Mouse (Mus musculus) forebrain, embryonic 11.5 days (tissue): ENCODE measurements around the gene Cntn5. TPM values are rescaled to one million over a fixed set of nuclear protein-coding genes. Genes with fewer than 3 reads are reported as not detected.

Experiments
- ATAC-seq: fragments of 200-750 bp; cut with Nextera tagmentation; replicated peaks from 2 replicates; pipeline ENCODE4 v1.8.0; 2017; ENCODE audit warnings: moderate TSS enrichment; ENCODE audit not compliant: low FRiP score
- DNase-seq: peaks from one replicate; pipeline ENCODE4 v3.0.0-alpha.2; 2017; ENCODE audit warnings: low spot score
- H3K27ac ChIP-seq: fragments of 300-500 bp; sonication (generic); 2 replicates; pipeline ENCODE4 v1.5.1; 2014; ENCODE audit warnings: low read depth, low read length
- H3K27me3 ChIP-seq: fragments of 300-500 bp; sonication (generic); 2 replicates; pipeline ENCODE4 v1.6.1; 2014; ENCODE audit warnings: mild to moderate bottlenecking, low read length, mixed read lengths; ENCODE audit not compliant: control insufficient read depth, insufficient read depth
- H3K36me3 ChIP-seq: fragments of 300-500 bp; sonication (generic); 2 replicates; pipeline ENCODE4 v1.6.1; 2014; ENCODE audit warnings: mild to moderate bottlenecking, low read length, moderate library complexity, mixed read lengths; ENCODE audit not compliant: control insufficient read depth, insufficient read depth
- H3K4me1 ChIP-seq: fragments of 300-500 bp; sonication (generic); replicated peaks from 2 replicates; pipeline ENCODE4 v1.6.1; 2014; ENCODE audit warnings: low read length, mixed read lengths; ENCODE audit not compliant: control insufficient read depth, insufficient read depth
- H3K4me2 ChIP-seq: fragments of 300-500 bp; sonication (generic); 2 replicates; pipeline ENCODE4 v1.6.1; 2014; ENCODE audit warnings: low read depth, mild to moderate bottlenecking, low read length, moderate library complexity, mixed read lengths; ENCODE audit not compliant: severe bottlenecking
- H3K4me3 ChIP-seq: fragments of 300-500 bp; sonication (generic); 2 replicates; pipeline ENCODE4 v1.5.1; 2014; ENCODE audit warnings: low read depth, low read length
- H3K9ac ChIP-seq: fragments of 300-500 bp; sonication (generic); 2 replicates; pipeline ENCODE4 v1.6.1; 2014; ENCODE audit warnings: low read length
- H3K9me3 ChIP-seq: fragments of 300-500 bp; sonication (generic); 2 replicates; pipeline ENCODE4 v1.6.1; 2016; ENCODE audit warnings: low read length, mixed read lengths; ENCODE audit not compliant: control insufficient read depth
- WGBS: fragments of 180-500 bp; shearing (Covaris S2); extraction: QIAGEN DNeasy Blood & Tissue Kit; methylation state at CpG from one replicate; pipeline ENCODE4 v1.1.7; 2014; 5-methylcytosine and 5-hydroxymethylcytosine counted together
- polyA plus RNA-seq: library from polyadenylated mRNA; unstranded; fragments of >200 nt; fragmentation: Nextera tagmentation; extraction: Ambion mirVana; gene quantifications from 2 replicates; pipeline ENCODE4 v1.2.1, GENCODE M21; 2014

Cntn5 gene
- polyA plus RNA-seq, 1 experiment from 2014 or later = 2.4 TPM

DNA sequence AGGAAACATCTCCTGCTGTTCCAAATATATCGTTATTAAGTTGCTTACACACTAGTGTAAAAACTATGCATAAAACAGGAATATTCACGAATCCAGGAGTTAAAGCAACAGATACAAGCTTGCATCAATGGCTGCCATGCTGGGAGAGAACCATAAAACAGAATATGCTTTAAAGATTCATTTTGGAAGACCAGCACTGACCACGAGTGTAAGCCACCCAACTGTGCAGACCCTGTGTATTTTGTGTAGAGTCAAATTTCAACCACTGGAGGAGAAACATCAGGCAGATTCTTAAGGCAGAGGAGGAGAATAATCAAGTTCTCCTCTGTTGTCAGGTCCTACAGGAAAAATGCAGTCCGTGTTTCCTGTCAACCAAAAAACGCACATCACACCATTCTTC is 535.6 kb downstream of the Cntn5 start:
- ATAC-seq (no peak), DNase-seq (no peak)
- 82% methylated on average over 5 of the region's 5 CpGs for WGBS
- Histone ChIP-seq H3K4me3 (no peak overlapping the region), H3K27ac (no peak overlapping the region), H3K9ac (no peak overlapping the region), H3K9me3 (no peaks in the 10 kb centered on the region), H3K4me1 (no peaks in the 10 kb centered on the region), H3K27me3 (no peaks in the 10 kb centered on the region), H3K4me2 (no peak overlapping the region), H3K36me3 (no peaks in the 10 kb centered on the region)

DNA sequence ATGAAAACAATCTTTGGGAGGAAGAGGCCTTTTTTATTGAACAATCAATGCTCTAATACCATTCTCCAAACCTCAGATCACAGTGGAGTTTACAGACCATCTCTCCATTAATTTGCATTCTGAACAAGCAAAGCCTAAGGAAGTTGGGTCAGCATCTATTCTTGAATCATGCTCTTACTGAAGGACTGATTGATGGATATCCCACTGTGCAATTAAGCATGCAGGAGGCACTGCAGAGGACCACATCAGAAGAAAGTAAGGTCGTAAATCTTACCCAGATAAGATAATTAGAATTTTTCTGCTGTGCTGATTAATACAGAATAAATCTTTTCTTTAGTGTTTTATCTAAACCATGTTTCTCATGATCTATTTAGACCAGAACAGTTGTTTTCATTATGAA is 536.2 kb downstream of the Cntn5 start:
- no peak for ATAC-seq
- WGBS = 46% methylated on average over 1 of the region's 1 CpGs

GRCm38 (mm10) chr9:10366246-10366955 is 538.2 kb downstream of the Cntn5 start:
- no peak overlapping the region for H3K9ac ChIP-seq
- no peaks in the 10 kb centered on the region for H3K36me3 ChIP-seq
- H3K9me3 ChIP-seq = no peaks in the 10 kb centered on the region
- H3K4me2 ChIP-seq = no peak overlapping the region
- DNase-seq = no peak
- WGBS = 81% methylated on average over 6 of the region's 6 CpGs
- no peaks in the 10 kb centered on the region for H3K4me1 ChIP-seq
- H3K4me3 ChIP-seq = no peak overlapping the region
- H3K27me3 ChIP-seq = no peaks in the 10 kb centered on the region
- H3K27ac ChIP-seq = no peak overlapping the region
- ATAC-seq = no peak

More for the DNA sequence above, 536.2 kb downstream of the Cntn5 start:
- H3K9ac ChIP-seq = no peak overlapping the region
- no peak for DNase-seq
- H3K4me3 ChIP-seq = no peak overlapping the region
- no peak overlapping the region for H3K4me2 ChIP-seq
- H3K36me3 ChIP-seq = no peaks in the 10 kb centered on the region
- no peak overlapping the region for H3K27ac ChIP-seq
- H3K27me3 ChIP-seq = no peaks in the 10 kb centered on the region
- H3K9me3 ChIP-seq = no peaks in the 10 kb centered on the region
- no peaks in the 10 kb centered on the region for H3K4me1 ChIP-seq

GRCm38 (mm10) chr9:10350909-10351655 is 553.5 kb downstream of the Cntn5 start:
- Histone ChIP-seq H3K9me3 (no peaks in the 10 kb centered on the region), H3K4me1 (no peaks in the 10 kb centered on the region), H3K4me2 (no peak overlapping the region), H3K27ac (no peak overlapping the region), H3K27me3 (no peaks in the 10 kb centered on the region), H3K36me3 (no peaks in the 10 kb centered on the region), H3K9ac (no peak overlapping the region), H3K4me3 (no peak overlapping the region)
- no peak for DNase-seq
- ATAC-seq = no peak
- WGBS = 80% methylated on average over 4 of the region's 4 CpGs

DNA sequence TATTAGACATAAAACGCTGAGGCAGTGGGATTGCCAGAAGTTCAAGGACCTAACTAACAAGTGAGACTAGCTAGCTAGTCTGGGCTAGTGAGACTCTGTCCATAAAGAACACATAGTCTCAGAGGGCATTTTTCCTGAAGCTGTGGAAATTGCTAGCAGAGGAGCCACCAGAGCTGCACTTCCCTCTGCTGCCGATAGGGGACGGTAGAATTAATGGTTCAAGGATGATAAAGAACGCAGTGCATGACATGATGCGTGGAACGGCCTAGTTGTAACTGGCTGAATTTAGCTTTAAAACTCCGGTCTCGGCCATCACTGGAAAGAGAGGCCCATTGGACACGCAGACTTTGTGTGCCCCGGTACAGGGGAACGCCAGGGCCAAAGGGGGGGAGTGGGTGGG is 555.8 kb downstream of the Cntn5 start:
- 87% methylated on average over 10 of the region's 11 CpGs for WGBS
- no peak for DNase-seq
- H3K27me3 ChIP-seq = no peaks in the 10 kb centered on the region
- H3K9ac ChIP-seq = no peak overlapping the region
- H3K36me3 ChIP-seq = no peaks in the 10 kb centered on the region
- no peak overlapping the region for H3K4me2 ChIP-seq
- no peak overlapping the region for H3K27ac ChIP-seq
- no peaks in the 10 kb centered on the region for H3K4me1 ChIP-seq
- no peaks in the 10 kb centered on the region for H3K9me3 ChIP-seq
- no peak overlapping the region for H3K4me3 ChIP-seq
- no peak for ATAC-seq

GRCm38 (mm10) chr9:10348222-10348621 is 556.4 kb downstream of the Cntn5 start:
- no peak overlapping the region for H3K4me2 ChIP-seq
- no peak overlapping the region for H3K27ac ChIP-seq
- DNase-seq (no peak), ATAC-seq (no peak)
- H3K9ac ChIP-seq = no peak overlapping the region
- no peaks in the 10 kb centered on the region for H3K9me3 ChIP-seq
- H3K27me3 ChIP-seq = no peaks in the 10 kb centered on the region
- WGBS = 81% methylated on average over 4 of the region's 4 CpGs
- no peaks in the 10 kb centered on the region for H3K36me3 ChIP-seq
- H3K4me3 ChIP-seq = no peak overlapping the region
- no peaks in the 10 kb centered on the region for H3K4me1 ChIP-seq

DNA sequence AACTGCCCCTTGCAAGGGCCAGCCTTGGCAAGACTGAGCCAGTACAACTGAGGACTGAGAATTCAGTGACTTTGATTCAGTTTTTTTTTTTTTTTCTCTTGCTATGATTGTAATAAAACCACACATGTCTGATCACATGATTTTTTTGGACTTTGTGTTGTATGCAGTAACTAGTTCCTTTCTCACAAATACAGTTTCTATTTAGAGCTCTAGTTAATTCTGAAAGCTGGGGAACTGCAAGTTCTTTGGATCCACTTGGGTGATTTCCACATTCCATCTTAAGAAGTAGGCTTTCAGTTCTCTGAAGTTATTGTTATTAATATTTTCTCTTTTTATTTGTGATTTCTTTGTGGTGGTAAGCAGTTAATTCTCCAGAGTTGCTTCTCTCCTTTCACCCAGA is 563.8 kb downstream of the Cntn5 start:
- DNase-seq (no peak), ATAC-seq (no peak)
- Histone ChIP-seq H3K36me3 (no peaks in the 10 kb centered on the region), H3K4me1 (no peaks in the 10 kb centered on the region), H3K9ac (no peak overlapping the region), H3K4me3 (no peak overlapping the region), H3K9me3 (no peaks in the 10 kb centered on the region), H3K27ac (no peak overlapping the region), H3K4me2 (no peak overlapping the region), H3K27me3 (no peaks in the 10 kb centered on the region)

- H3K4me3 ChIP-seq = no peak overlapping the region
- ATAC-seq (no peak), DNase-seq (no peak)
- WGBS = 56% methylated on average over 1 of the region's 1 CpGs
- H3K36me3 ChIP-seq = no peaks in the 10 kb centered on the region
- H3K4me2 ChIP-seq = no peak overlapping the region
- no peaks in the 10 kb centered on the region for H3K9me3 ChIP-seq
- no peaks in the 10 kb centered on the region for H3K27me3 ChIP-seq
- no peak overlapping the region for H3K9ac ChIP-seq
- no peaks in the 10 kb centered on the region for H3K4me1 ChIP-seq
- no peak overlapping the region for H3K27ac ChIP-seq
These were observed 564.9 kb downstream of the Cntn5 start for GRCm38 (mm10) chr9:10339716-10340115.
